Mouse (Mus musculus) bone marrow, adult 2 months (tissue): ENCODE measurements around the gene Slc16a3. TPM values are rescaled to one million over a fixed set of nuclear protein-coding genes. Genes with fewer than 3 reads are reported as not detected.
A peak's percentile ranks its signal among the peaks of the same experiment; 100 is the strongest.

Source experiments
- H3K27ac ChIP-seq: fragments of 200-500 bp; 2 replicates; pipeline ENCODE4 v1.5.1; 2012; ENCODE audit warnings: low read depth, mild to moderate bottlenecking, control low read depth, inconsistent platforms, low read length; ENCODE audit not compliant: control insufficient read depth, poor library complexity, insufficient read depth
- H3K4me1 ChIP-seq: fragments of 200-500 bp; 2 replicates; pipeline ENCODE4 v1.6.1; 2011; ENCODE audit warnings: low read length; ENCODE audit not compliant: control insufficient read depth, insufficient read depth
- H3K4me3 ChIP-seq: fragments of 200-500 bp; replicated peaks from 2 replicates; pipeline ENCODE3; 2011; ENCODE audit warnings: mild to moderate bottlenecking, low read depth, low read length, control low read depth; ENCODE audit not compliant: control insufficient read depth
- CTCF ChIP-seq: fragments of 200-500 bp; IDR thresholded peaks from 2 replicates; pipeline ENCODE4 v1.5.1; 2011; ENCODE audit warnings: low read length, control low read depth; ENCODE audit not compliant: control insufficient read depth, insufficient read depth
- POLR2A ChIP-seq: fragments of 200-500 bp; IDR thresholded peaks from 2 replicates; pipeline ENCODE4 v1.6.1; 2011; ENCODE audit warnings: low read depth, mild to moderate bottlenecking, control low read depth, low read length, borderline replicate concordance; ENCODE audit not compliant: control insufficient read depth
- WGBS: fragments of 180-500 bp; shearing (Covaris S2); methylation state at CpG from one replicate; pipeline ENCODE4 v1.1.7; 2018; 5-methylcytosine and 5-hydroxymethylcytosine counted together
- polyA plus RNA-seq: library from polyadenylated mRNA; stranded (reverse); fragments of >200 nt; gene quantifications from 2 replicates; pipeline ENCODE4 v1.2.4, GENCODE M21; 2011; ENCODE audit warnings: low replicate concordance; ENCODE audit not compliant: missing spikeins, insufficient read depth, insufficient read length

The Slc16a3 gene
- polyA plus RNA-seq, 1 experiment: 50.1 TPM

DNA sequence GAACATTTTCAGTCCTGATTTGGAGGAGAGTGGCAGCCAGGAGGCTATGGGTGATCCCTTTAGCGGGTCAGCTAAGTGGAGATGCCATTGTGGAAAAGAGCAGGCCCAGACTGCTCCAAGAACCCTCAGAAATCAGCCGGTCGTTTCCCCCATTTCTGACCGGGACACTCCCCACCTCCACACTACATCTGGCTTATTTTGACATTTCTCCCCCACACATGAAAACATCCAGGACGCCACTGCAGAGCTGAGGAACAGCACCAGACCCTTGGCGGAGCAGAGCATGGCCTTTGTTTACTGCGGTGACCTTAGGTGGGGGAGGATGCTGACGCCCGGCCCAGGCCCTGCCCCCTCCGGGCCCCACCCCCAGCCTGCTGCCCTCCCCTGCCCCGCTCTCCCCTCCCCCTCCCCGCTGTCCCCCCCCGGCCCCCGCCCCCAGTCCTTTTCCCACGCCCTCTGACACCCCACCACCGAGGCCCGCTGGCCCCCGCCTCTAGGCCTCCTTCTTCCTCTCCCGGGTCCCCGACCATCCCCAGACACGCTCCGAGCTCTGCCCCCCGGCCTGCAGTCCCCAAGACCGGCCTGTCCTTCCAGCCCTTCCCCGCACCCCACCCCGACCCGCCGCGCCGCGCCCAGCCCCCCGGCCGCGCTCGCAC, 42.0 kb downstream of the Slc16a3 start:
- WGBS: under 1% methylated on average over 25 of the region's 35 CpGs
- TF ChIP-seq CTCF (no peak), POLR2A (no peak)
- Histone ChIP-seq H3K4me1 (peaks cover 1% of the 10 kb centered on the region; the same call in 1 of the 2 replicates), H3K27ac (peak overlapping the region; percentile 94), H3K4me3 (peak overlapping the region; percentile 88)

DNA sequence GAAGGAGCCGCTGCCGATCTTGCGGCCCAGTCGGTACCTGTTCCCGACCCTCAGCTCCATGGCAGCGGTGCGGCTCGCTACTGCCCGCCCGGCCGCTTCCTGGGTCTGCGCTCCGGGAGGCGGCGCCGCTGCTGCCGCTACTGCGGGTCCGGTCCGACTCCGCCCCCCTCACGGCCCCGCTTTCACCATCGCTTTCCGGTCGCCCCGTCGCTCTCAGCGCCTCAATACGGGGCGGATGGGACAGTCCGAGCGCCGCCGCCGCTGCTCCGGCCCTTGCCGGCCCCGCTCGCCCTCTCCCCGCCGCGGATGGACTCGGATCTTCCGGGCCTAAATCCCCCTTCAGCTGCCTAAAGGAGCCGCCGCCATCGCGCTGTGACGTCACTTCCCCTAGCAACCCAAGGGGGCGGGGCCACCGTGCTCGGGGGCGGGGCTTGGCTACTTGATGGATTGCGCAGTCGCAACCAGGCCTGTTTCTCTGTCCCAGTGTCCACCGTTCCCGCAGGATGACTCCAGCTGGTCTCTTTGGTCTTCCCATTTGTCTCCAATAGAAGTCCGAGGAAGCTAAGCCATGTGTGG, 42.8 kb downstream of the Slc16a3 start, which contains the start of gene Csnk1d:
Gene Csnk1d, minus strand, starts transcription at position 380 of the 576 bp plus-strand sequence.
- Histone ChIP-seq H3K4me3 (peak within 1 kb of the TSS; percentile 88), H3K27ac (peak within 1 kb of the TSS; percentile 94), H3K4me1 (peaks cover 1% of the 10 kb centered on the region; the same call in 1 of the 2 replicates)
- under 1% methylated on average over 59 of the region's 59 CpGs for WGBS
- TF ChIP-seq CTCF (no peak), POLR2A (0 out of 2 replicates have a peak, but pooled peaks have one; percentile 53)

DNA sequence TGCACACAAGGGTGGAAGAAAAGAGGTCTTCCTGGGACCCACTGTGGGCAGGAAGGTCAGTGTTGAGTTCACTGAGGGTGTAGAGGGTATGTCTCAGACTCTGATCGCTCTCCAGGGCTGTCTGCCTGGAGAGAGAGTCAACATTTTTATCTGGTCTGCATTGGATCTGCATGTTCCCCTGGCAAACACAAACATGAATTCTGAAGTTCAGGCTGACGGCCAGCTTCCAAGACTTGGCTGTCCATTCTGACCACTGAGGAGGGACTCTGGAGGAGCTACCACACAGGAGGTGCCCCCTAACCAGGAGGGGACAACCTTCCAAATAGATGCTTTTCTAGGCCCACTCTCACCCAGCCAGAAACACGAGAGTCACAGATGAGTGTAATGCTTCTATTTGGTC, 43.5 kb downstream of the Slc16a3 start:
- Histone ChIP-seq H3K27ac (0 out of 2 replicates have a peak overlapping the region, but pooled peaks have one; percentile 4), H3K4me1 (peaks cover 1% of the 10 kb centered on the region; the same call in 1 of the 2 replicates), H3K4me3 (peak overlapping the region; percentile 61)
- TF ChIP-seq POLR2A (no peak), CTCF (no peak)
- 54% methylated on average over 3 of the region's 3 CpGs for WGBS

DNA sequence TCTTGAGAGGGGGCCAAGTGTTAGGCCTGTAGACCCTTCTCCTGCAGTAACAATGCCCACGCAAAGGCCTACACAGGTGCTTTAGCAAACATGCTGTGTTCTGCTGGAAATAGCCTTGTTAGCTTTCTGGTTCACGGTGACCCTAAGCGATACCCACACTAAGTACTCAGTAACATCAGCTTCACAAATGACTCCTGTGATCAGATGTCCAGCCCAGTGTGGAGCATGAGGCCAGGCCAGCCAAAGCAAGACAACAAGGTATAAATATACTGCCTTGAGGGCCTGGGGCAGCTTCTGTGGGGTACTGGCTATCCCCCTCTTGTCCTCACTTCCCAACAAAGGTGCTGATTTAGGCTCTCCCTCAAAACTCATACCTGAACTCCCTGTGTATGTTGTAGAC, 44.8 kb downstream of the Slc16a3 start:
- 98% methylated on average over 3 of the region's 3 CpGs for WGBS
- TF ChIP-seq POLR2A (no peak), CTCF (no peak)
- Histone ChIP-seq H3K27ac (no peak overlapping the region), H3K4me3 (no peak overlapping the region), H3K4me1 (no peaks in the 10 kb centered on the region; the same call in 1 of the 2 replicates)

DNA sequence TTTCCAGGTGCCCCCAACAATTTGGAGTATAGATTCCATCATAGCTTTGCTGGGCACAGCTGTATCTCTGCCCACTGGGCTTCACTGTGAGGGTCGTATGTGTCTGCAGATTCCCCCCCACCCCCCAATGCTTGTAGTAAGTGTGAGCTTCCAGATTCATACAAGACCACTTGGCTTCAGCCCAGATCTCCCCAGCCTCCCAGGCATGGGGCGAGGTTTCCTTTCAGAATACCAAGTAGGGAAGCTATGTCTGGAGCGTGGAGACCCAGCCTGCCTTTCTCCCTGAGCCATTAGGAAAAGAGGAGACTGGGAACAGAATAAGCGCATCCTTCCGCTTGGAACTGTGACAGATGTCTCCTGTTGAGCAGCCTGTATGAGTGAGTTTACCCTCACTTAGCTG, 45.3 kb downstream of the Slc16a3 start:
- Histone ChIP-seq H3K4me3 (no peak overlapping the region), H3K27ac (no peak overlapping the region), H3K4me1 (no peaks in the 10 kb centered on the region; the same call in 1 of the 2 replicates)
- TF ChIP-seq CTCF (no peak), POLR2A (no peak)
- 86% methylated on average over 5 of the region's 5 CpGs for WGBS

DNA sequence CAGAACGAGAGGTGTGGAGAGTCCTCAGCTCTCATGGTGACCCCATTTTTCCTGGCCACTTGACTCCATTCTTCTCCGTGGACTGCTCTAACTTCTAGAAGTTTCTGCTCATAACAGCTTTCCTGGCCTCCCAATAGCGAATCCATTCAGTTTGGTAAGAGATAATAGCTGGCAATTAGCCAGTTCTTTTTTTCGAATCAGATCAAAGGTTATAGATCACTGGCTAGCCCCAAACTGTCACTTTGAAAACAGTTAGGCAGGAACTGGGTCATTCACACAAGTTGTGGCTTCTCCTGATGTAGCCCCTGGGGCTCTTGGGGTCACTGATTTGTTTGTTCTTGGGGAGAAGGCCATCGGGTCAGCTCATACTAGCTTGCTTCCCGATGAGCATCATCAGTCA, 46.5 kb downstream of the Slc16a3 start:
- Histone ChIP-seq H3K27ac (no peak overlapping the region), H3K4me3 (no peak overlapping the region), H3K4me1 (no peaks in the 10 kb centered on the region)
- TF ChIP-seq CTCF: no peak
- TF ChIP-seq POLR2A: no peak
- WGBS: 81% methylated on average over 6 of the region's 6 CpGs

DNA sequence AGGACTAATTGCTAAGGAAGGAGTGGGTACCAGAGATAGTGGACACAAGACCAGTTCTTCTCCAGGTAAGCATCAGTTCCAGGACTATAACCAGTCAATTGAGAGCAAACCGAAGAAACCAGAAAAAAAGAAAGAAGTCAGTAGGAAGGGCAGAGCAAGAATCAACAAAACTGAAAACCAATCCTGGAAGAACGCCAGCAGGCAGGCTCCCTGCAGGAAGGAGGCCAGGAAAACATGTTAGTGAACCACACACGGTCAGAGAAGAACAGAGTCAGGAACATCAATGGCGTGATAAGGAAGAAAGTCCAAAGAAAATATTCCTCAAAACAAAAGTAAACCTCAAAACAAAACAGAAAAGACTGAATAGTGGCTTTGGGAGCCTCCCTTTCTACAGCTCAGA, 53.7 kb downstream of the Slc16a3 start:
- no peaks in the 10 kb centered on the region; the same call in 1 of the 2 replicates for H3K4me1 ChIP-seq
- no peak overlapping the region for H3K4me3 ChIP-seq
- no peak for TF ChIP-seq CTCF
- 21% methylated on average over 4 of the region's 4 CpGs for WGBS
- no peak overlapping the region for H3K27ac ChIP-seq

DNA sequence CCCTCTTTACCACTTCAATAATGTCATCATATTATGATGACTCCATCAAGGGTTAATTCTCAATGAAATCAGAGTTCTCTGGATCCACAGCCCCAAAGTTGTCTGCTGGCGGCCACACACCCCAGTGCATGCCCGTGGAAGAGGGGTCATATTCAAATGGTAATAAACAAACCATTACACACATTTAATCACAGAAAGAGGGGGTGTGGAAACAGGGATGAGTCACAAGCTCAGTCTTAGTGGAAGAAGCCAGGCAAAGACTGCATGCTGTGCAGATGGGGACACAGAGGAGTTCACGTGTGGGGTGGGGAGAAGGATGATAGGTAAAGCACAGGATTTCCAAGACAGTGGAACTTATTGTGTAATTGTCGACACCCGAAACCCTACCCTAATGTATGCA, 56.0 kb downstream of the Slc16a3 start:
- Histone ChIP-seq H3K27ac (no peak overlapping the region), H3K4me1 (no peaks in the 10 kb centered on the region; the same call in 1 of the 2 replicates), H3K4me3 (no peak overlapping the region)
- WGBS: 64% methylated on average over 5 of the region's 5 CpGs
- TF ChIP-seq POLR2A (no peak), CTCF (no peak)
